Mouse (Mus musculus) ZHBTc4 (cell line): ENCODE measurements at regions not wholly inside any gene's neighbourhood (a gene's known extent, or its start where the extent isn't known, plus 50 kb on each side); places are given as distances from the start of the nearest gene placed in this dataset.

Experiments
- DNase-seq: peaks from one replicate; pipeline ENCODE4 v3.0.0-alpha.2; 2011; ENCODE audit warnings: low read depth, low spot score

DNA sequence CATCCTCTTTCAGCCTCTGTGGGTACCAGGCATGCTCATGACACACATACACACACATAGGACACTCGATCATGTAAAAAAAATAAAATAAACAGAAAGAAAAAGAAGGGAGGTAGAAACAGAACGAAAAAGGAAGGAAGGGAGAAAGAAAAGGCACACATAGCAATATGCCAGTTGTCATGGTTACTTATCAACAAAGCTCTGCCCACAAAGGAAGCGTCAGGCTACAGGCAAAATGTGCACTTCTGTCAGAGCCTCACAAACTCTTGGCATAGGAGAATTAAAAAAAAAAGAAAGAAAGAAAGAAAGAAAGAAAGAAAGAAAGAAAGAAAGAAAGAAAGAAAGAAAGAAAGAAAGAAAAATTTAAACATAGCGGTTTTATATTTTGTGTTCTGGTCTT, 56.9 kb upstream of the Sox2 start:
- DNase-seq, result no peak

- no peak for DNase-seq
These were observed 72.2 kb upstream of the Sox2 start for GRCm38 (mm10) chr3:34577896-34578530.

DNA sequence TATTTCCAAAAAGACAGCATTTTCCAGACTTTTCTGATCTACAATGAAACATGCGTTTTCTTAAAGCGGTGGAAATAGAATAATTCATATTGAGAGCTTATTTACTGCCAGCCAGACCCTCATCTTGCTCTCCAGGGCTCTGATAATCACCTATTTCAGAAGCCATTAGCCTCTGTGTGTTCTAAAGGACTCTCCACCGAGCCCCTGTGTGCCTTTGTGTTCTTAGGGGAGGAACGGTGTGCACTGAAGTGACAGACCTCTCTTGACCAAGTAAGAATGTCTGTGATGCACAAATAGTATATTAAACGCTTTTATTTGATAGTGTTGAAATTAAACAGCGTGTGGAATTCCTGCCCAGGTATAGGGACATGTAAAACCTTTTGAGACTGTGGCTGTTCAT, 73.1 kb upstream of the Sox2 start:
- DNase-seq, result no peak

GRCm38 (mm10) chr3:34576159-34576558, 74.0 kb upstream of the Sox2 start:
- peak; percentile 83 for DNase-seq

GRCm38 (mm10) chr3:34574711-34575350, 75.4 kb upstream of the Sox2 start:
- DNase-seq, result no peak

GRCm38 (mm10) chr3:34573312-34573711, 76.9 kb upstream of the Sox2 start:
- no peak for DNase-seq

DNA sequence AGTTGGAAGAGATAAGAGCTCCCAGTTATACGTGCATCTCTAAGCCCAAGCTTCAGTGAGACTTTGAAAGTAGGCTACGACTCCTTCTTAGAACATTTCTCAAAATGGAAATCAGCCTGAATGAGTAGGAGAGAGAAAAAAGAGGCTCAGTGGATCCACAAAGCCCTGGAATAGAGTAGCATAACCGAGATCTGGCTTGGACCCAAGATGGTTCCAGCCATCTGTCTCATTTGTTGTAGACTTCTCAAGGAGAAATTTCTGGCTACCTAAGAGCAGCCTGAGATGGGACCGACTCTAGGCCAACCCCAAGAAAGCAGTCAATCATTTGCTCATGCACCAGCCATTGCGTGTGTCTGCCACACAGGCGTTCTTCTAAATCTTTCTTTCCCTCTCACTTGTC, 78.1 kb upstream of the Sox2 start:
- DNase-seq, result no peak

GRCm38 (mm10) chr3:34571630-34572029, 78.6 kb upstream of the Sox2 start:
- no peak for DNase-seq

DNA sequence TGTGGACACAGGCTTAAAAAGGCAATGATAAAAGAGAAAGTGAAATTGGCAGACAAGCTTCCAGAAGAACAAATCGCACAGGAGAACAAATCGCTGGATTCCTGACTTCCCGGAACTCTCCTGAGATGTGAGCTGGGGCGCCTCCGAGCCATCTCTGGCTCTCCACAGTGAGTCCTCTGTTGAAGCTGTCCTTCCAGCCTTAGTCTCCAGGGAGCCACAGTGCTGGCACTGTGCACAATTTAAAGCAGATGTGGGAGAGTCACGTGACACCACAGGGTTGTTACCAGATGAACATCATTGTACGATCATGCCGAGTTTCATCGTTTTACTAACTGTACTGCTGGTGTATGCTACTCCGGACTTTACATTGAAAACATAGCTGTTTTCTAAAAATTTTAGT, 80.2 kb upstream of the Sox2 start:
- DNase-seq, result no peak

DNA sequence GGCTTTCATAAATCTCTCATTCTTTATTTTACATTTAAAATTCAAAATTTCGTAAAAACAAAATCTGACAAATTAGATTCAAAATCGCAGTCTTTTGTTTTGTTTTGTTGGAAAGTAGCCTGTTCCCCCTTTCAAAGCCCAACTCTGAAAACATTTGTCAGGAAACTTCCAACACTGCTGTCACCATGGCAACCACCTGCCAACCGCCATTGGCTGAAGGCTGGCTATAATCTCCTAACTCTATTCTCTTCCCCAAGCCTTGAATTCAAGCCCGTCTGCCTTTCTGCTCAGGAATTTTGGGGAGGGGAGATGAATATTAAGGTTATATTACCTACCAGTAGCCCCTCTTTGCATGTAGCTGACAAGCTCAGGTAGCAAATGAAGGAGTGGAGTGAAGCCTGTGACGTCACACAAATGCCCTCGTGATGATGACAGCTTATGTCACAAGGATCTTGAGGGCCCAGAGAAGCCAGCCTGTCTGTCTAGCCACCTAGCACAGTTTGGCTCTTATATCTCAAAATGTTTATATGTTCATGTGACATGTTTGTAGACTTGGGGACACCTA, 82.0 kb upstream of the Sox2 start:
- DNase-seq, result no peak

GRCm38 (mm10) chr3:34565386-34565785, 84.8 kb upstream of the Sox2 start:
- DNase-seq, result no peak

DNA sequence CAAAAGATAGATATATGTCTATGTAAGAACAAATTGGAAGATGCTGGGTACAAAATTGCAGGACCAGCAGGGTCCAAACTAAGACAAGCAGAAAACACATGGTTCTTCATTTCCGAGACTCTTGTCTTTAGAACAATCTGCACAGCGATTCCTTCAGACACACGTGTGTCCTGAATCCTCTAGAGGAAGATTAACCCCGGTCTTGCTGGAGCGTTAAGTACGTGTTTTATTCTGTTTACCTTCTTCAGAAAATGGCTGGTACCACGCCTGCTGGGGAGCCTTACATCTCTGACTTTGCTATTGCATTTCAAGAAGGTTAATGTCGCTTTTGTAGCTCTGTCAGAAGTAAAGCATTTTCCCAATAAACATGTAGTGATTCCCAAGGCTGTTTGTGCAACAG, 87.3 kb upstream of the Sox2 start:
- DNase-seq, result no peak

DNA sequence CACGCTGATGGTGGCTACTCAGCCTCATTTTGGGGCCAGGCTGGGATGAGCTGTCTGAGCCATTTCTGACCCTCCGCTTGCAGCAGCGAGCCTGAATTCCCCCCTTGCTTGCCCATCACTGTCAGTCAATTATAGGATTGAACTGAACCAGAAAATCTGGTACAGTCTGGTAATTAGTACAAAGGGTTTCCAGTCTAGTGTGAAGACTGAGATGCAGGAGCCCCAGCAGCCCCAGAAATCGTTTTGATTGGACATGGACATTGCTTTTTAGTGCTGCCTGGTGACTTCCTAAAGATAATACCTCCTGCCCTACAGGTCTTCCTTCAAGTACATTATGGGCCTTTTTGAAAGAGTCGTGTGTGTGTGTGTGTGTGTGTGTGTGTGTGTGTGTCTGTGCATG, 88.5 kb upstream of the Sox2 start:
- DNase-seq, result no peak

GRCm38 (mm10) chr3:34559841-34560703, 90.1 kb upstream of the Sox2 start:
- DNase-seq, result no peak

GRCm38 (mm10) chr3:34558821-34559520, 91.2 kb upstream of the Sox2 start:
- DNase-seq, result peak; percentile 29

DNA sequence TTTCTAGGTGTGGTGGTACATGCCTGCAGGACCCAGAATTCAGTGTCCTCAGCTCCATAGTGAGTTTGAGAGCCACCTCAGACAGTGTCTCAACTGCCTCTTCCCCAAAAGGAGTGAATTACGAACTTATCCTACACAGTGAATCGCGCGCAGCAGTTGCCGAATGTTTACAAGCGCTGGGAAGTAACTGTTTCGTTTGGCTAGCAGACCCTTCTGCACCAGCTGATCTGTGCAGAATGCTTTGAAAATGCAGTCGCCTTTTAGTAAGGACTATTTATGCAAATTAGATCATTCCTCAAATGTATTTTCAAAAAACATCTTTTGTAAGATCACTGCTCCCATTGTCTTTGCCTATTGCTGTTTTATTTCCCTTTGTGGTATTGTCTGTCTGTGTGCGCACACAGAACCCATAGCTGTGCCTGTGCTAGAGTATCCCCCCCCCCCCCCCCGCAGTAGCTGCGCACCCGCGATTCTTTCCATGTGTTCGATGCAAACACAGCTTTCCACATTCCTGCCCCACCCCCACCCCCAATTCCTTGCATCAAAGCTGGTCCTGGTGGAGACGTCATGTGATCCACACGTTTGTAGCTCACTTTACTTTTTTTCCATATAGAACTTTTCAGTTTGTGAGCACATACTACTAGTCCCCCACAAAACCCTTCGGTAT, 97.5 kb upstream of the Sox2 start:
- no peak for DNase-seq

DNA sequence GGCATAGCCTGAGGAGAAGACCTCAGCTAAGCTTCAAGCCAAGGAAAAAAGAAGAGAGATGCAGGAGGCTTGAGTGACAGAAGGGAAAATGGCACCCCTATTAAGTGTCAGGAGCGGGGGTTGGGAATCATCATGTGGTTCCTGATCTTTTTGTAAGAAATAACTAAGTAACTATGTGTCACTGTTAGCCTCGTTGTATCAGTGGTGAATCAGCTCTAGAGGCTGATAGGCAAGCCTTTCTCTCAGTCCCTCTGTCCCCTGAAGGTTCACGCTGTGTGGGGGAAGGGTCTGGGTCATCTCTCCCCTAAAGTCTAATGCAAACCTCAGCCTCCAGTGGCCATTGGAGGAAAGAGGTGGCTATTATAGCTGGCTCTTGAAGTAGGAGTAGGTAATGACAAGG, 99.1 kb upstream of the Sox2 start:
- DNase-seq, result no peak

- DNase-seq, result no peak
These were observed 100.0 kb upstream of the Sox2 start for GRCm38 (mm10) chr3:34550189-34550588.

DNA sequence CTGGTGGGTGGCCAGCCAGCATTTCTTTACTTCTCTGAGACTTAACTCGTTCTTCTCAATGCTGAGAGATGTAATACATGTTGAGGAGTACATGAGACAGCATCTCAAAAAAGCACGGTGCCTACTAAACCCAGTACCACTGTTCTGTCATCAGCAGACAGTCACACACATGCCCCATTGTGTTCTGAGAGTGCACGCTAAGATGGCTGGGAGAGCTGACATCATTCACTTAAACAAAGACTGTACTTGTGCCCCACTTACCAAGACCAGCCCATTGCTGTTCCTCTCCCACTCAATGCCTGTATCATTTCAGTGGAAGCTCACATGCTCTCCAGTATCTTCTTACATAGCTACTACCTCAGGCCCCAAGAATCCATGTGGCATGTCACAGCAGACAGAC, 117.8 kb upstream of the Sox2 start:
- DNase-seq, result no peak

DNA sequence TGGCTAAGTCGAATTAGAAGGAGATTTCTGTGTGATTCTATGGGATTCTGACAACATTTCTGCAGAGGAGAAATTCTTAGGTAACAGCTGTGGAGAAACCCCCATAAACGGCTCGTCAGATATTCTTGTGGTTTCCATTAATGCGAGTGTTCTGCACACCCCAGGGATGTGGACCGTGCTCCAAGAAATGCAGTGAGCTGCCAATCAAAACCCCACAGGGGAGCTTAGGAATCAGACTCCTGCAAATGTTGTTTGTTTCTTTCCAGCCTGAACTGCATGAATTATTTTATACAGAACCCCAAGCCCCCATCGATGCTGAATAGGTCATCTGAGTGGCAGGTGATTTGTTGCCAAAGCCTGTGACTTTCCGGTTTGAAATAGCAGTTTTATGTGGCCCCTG, 118.4 kb upstream of the Sox2 start:
- DNase-seq, result no peak

- no peak for DNase-seq
These were observed 122.7 kb upstream of the Sox2 start for GRCm38 (mm10) chr3:34527546-34527945.
